Mouse (Mus musculus): Measurements from ENCODE around the gene Slc5a1. TPM values are rescaled to one million over a fixed set of nuclear protein-coding genes. Genes with fewer than 3 reads are reported as not detected.

The Slc5a1 gene
- polyA plus RNA-seq (2012; ENCODE audit: insufficient read depth, insufficient read length, low replicate concordance, missing spikeins): not detected in 2 replicates

DNA sequence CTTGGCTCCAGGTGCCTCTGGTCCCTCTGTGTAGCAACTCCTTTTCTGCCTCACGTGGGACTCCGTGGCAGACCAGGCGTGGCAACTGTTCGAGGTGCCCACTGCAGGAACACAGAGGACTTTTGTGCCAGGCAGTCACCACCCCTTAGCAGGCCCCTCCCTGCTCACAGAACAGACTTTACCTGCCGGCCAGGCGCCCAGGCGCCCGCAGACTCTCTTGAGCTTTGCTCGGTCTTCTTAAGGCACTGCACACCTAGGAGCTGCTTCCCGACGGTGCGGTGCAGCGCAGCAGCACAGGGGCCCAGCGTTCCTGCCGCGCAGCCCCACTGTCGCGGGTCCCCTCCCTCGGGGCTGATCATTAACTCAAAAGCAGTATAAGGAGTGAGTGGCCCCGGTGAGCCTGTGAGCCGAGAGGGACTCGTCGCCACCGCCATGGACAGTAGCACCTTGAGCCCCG lies at the start of gene Slc5a1:
TSS of gene Slc5a1 (plus strand) at position 195 of the 457 bp plus-strand sequence.
- WGBS: 21% methylated on average over 25 of the region's 25 CpGs
- Histone ChIP-seq H3K27ac (ENCODE audit: insufficient read depth, low read depth, low read length) (no peak within 1 kb of the TSS), H3K4me1 (ENCODE audit: control insufficient read depth, insufficient read depth, low read length) (no peaks in the 10 kb centered on the region), H3K4me3 (ENCODE audit: insufficient read depth, low read depth, low read length) (no peak within 1 kb of the TSS)
- TF ChIP-seq POLR2A (IDR thresholded peaks at IDR 0.05; ENCODE audit: insufficient read depth, low read depth, low read length): no peak
- no peak for TF ChIP-seq CTCF (IDR thresholded peaks at IDR 0.05; ENCODE audit: insufficient read depth, low read depth, low read length)

DNA sequence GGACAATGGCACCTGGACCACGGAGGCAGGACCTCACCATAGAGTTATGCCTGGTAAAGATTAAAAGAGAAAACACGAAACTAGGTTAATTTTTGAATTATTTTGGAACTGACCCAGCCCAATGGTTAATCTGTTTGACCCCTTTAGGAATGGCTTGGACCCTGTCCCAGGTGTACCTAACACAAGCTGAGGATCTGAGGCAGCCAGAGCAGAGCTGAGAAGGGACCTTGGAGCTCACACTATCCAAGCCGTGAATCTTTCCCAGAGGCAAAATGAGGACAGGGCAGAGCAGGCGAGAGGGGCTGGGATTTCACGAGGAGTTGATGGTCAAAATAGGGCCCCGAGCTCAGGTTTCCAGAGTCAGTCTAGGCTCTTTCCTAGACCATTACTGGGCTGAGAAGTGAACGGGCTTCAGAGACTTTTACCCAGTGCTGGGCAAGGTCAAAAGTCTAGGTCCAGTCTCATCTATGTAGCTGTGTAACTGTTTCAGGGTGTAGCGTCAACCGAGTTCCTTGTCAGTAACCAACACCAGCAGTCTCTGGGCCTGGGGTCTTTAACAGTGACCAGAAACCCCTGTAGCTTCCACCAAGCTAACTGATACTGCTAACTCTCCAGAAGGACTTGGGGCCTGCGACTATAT lies 47.8 kb upstream of the Slc5a1 start:
- WGBS: 86% methylated on average over 10 of the region's 10 CpGs
- Histone ChIP-seq H3K4me1 (ENCODE audit: control insufficient read depth, insufficient read depth, low read length) (no peaks in the 10 kb centered on the region), H3K4me3 (ENCODE audit: insufficient read depth, low read depth, low read length) (no peak overlapping the region), H3K27ac (ENCODE audit: insufficient read depth, low read depth, low read length) (no peak overlapping the region)
- TF ChIP-seq CTCF (IDR thresholded peaks at IDR 0.05; ENCODE audit: insufficient read depth, low read depth, low read length): no peak
- no peak for TF ChIP-seq POLR2A (IDR thresholded peaks at IDR 0.05; ENCODE audit: insufficient read depth, low read depth, low read length)

DNA sequence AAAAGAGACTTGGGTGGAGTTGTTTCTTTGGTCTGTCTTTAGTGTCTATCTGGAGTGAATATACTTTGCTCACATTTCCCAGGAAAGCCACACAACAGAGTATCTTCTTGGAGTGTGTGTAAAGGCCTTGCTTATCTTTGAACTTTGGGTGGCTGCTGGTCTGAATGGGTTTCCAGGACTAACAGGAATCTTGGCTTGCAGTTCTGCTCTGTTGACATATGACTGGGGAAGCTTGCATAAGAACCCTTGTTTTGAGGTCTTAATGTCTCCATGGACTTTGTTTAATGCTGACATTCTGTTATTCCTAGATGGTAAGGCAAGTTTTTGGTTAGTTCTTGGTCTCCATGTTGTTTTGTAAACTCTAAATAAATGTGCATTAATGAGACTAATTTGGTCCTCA lies 33.9 kb upstream of the Slc5a1 start:
- TF ChIP-seq POLR2A (IDR thresholded peaks at IDR 0.05; ENCODE audit: insufficient read depth, low read depth, low read length): no peak
- no peak for TF ChIP-seq CTCF (IDR thresholded peaks at IDR 0.05; ENCODE audit: insufficient read depth, low read depth, low read length)
- no peak overlapping the region for H3K4me3 ChIP-seq (ENCODE audit: insufficient read depth, low read depth, low read length)
- H3K4me1 ChIP-seq (ENCODE audit: control insufficient read depth, insufficient read depth, low read length): no peaks in the 10 kb centered on the region
- no peak overlapping the region for H3K27ac ChIP-seq (ENCODE audit: insufficient read depth, low read depth, low read length)

DNA sequence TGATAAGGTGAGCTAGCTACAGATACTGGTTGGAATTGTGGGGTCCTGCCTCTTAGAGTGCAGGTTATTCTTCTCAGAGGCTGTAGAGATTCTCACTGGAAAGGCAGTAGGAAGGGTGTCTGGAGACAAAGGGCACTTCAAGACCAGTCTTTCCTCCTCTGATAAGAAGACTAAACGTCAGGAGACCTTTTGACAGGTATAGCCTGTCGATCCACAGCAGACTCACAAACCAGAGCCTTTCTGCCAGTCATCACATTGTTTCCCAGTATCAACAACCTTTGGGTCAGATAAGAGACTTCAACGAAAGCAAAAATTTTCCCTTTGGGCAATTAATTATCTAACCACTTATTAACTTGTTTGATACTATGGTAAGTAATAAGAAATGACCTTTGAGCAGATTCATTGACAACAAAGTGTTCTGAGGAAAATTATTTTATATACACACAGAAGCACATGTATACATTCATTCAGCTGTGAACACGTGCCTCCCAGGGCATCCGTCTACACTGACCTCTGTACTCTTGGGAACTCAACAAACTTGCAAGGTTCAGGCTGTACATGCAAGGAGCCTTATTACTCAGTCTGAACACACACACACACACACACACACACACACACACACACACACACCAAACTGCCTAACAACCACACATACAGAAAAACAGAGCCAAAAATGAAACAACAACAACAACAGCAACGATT lies 27.4 kb upstream of the Slc5a1 start:
- no peak for TF ChIP-seq POLR2A (IDR thresholded peaks at IDR 0.05; ENCODE audit: insufficient read depth, low read depth, low read length)
- no peak for TF ChIP-seq CTCF (IDR thresholded peaks at IDR 0.05; ENCODE audit: insufficient read depth, low read depth, low read length)
- Histone ChIP-seq H3K4me1 (ENCODE audit: control insufficient read depth, insufficient read depth, low read length) (no peaks in the 10 kb centered on the region), H3K27ac (ENCODE audit: insufficient read depth, low read depth, low read length) (no peak overlapping the region), H3K4me3 (ENCODE audit: insufficient read depth, low read depth, low read length) (no peak overlapping the region)
- WGBS: 84% methylated on average over 6 of the region's 6 CpGs

DNA sequence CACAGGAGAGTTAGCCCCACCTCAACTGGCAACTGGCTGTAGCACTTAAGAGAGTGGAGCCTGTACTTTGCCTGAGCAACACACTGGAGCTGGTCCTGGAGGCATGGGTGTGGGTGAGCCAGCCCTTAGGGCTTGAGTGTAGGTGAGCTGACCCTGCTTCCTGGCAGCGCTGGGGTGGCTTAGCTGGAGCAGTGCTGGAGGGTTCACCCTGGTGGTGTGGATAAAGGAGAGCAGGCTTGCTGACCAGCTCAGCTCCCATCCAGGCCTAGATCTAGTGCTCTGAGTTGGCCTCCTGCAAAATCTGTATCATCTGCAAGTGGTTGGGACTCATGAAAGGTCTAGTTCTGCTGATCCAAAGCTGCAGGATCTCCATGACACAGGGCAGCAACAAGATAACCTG lies 21.1 kb upstream of the Slc5a1 start:
- 90% methylated on average over 1 of the region's 1 CpGs for WGBS
- no peak overlapping the region for H3K27ac ChIP-seq (ENCODE audit: insufficient read depth, low read depth, low read length)
- no peak overlapping the region for H3K4me3 ChIP-seq (ENCODE audit: insufficient read depth, low read depth, low read length)
- TF ChIP-seq POLR2A (IDR thresholded peaks at IDR 0.05; ENCODE audit: insufficient read depth, low read depth, low read length) (no peak), CTCF (IDR thresholded peaks at IDR 0.05; ENCODE audit: insufficient read depth, low read depth, low read length) (no peak)
- no peaks in the 10 kb centered on the region for H3K4me1 ChIP-seq (ENCODE audit: control insufficient read depth, insufficient read depth, low read length)

DNA sequence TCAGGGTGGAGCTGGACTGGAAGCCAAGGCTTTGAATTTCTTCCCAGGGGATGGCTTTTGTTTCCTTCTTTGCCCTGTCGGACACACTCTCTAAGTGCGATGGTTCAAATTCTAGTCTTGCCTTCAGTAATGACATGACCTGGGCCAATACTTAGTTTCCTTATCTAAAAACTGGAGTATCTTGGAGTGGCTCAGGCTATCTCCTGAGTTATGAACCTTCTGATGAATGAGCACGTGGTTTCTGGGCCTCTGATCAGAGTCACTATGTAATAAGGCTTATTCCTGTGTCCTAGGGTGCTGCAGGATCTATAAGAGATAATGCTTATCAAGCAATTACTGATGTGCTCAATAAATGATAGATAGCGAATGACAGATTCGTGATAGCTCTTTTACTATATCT lies 19.4 kb upstream of the Slc5a1 start:
- WGBS: 92% methylated on average over 5 of the region's 5 CpGs
- Histone ChIP-seq H3K4me1 (ENCODE audit: control insufficient read depth, insufficient read depth, low read length) (no peaks in the 10 kb centered on the region), H3K27ac (ENCODE audit: insufficient read depth, low read depth, low read length) (no peak overlapping the region), H3K4me3 (ENCODE audit: insufficient read depth, low read depth, low read length) (no peak overlapping the region)
- TF ChIP-seq CTCF (IDR thresholded peaks at IDR 0.05; ENCODE audit: insufficient read depth, low read depth, low read length) (no peak), POLR2A (IDR thresholded peaks at IDR 0.05; ENCODE audit: insufficient read depth, low read depth, low read length) (no peak)

DNA sequence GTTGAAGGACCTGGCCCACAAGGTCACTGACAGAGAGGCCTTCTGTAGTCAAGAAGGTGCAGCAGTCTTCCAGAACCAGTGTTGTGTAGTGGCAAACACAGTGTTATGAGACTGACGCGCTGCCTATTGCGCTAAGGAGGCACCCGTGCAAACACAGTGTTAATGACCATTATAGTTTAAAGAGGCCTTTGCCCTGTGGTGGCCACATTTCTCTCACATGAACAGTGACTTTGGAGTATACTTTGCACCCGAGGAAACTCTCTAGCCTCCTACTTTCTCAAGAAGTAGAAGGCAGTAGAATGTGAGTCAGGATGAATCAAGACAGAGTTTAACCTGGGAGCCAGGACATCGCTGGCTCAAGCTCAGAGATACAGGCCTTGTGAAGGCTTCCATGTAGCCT lies 12.7 kb upstream of the Slc5a1 start:
- 87% methylated on average over 6 of the region's 6 CpGs for WGBS
- no peaks in the 10 kb centered on the region; the same call in 1 of the 2 replicates for H3K4me1 ChIP-seq (ENCODE audit: control insufficient read depth, insufficient read depth, low read length)
- no peak for TF ChIP-seq POLR2A (IDR thresholded peaks at IDR 0.05; ENCODE audit: insufficient read depth, low read depth, low read length)
- TF ChIP-seq CTCF (IDR thresholded peaks at IDR 0.05; ENCODE audit: insufficient read depth, low read depth, low read length): no peak
- no peak overlapping the region for H3K27ac ChIP-seq (ENCODE audit: insufficient read depth, low read depth, low read length)
- no peak overlapping the region for H3K4me3 ChIP-seq (ENCODE audit: insufficient read depth, low read depth, low read length)

DNA sequence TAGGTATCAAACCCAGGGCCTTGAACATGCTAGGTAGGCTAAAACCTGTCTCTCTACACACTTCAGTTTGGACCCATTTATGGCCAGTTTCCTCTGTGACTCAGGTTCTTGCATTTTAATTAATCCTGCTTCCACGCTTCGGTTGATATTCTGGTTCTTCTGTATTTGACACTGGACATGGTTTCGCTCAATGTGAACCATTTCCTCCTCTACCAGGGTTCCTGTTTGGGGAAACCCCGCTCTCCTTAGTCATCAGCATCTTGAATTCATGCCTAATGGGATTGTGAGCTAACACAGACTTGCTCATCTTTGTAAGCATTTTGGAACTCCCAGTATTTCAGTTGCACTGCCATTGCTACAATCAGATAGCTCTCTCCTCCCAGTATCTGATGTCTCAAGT lies 8.7 kb upstream of the Slc5a1 start:
- Histone ChIP-seq H3K27ac (ENCODE audit: insufficient read depth, low read depth, low read length) (no peak overlapping the region), H3K4me3 (ENCODE audit: insufficient read depth, low read depth, low read length) (no peak overlapping the region), H3K4me1 (ENCODE audit: control insufficient read depth, insufficient read depth, low read length) (no peaks in the 10 kb centered on the region; the same call in 1 of the 2 replicates)
- WGBS: 91% methylated on average over 4 of the region's 4 CpGs
- TF ChIP-seq POLR2A (IDR thresholded peaks at IDR 0.05; ENCODE audit: insufficient read depth, low read depth, low read length) (no peak), CTCF (IDR thresholded peaks at IDR 0.05; ENCODE audit: insufficient read depth, low read depth, low read length) (no peak)

DNA sequence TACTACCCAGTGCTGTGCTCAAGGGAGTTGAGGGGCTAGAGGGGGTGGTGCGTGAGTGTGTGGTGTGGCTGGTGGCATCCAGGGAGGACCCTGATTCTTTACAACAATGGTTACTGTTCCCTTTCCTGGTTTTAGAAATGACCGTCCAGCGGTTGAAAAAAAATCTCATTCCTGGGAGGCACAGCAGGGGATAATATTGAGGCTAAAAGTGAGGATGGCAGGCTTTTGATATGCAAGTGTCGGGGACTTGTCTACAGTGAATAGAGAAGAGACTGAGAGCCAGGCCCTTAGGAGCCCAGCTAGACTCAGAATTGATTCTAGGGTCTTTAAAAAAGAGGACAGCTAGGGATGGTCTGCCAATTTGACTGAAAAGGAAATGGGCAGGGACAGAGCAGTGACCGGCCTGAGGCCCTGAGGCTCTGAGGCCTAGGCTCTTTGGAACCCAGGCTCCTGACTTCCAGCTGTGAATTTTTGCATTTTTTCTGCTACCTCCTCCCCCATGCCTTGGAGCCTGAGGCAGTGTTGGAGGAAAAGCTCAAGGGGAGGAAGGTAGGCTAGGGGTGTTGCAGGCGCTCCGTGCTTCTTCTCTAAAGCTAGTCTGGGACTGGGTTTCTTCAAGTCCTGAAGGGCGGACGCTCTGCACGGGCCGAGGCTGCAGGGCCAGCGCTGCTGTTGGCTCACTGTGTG lies 1.5 kb upstream of the Slc5a1 start:
- Histone ChIP-seq H3K27ac (ENCODE audit: insufficient read depth, low read depth, low read length) (no peak overlapping the region), H3K4me3 (ENCODE audit: insufficient read depth, low read depth, low read length) (no peak overlapping the region), H3K4me1 (ENCODE audit: control insufficient read depth, insufficient read depth, low read length) (no peaks in the 10 kb centered on the region)
- WGBS: 75% methylated on average over 12 of the region's 12 CpGs
- TF ChIP-seq CTCF (IDR thresholded peaks at IDR 0.05; ENCODE audit: insufficient read depth, low read depth, low read length) (no peak), POLR2A (IDR thresholded peaks at IDR 0.05; ENCODE audit: insufficient read depth, low read depth, low read length) (no peak)
